Mouse (Mus musculus) liver, postnatal 0 days (tissue): Measurements from ENCODE around the gene Fam104a. TPM values are rescaled to one million over a fixed set of nuclear protein-coding genes. Genes with fewer than 3 reads are reported as not detected.

Source experiments
- ATAC-seq: fragments of 200-750 bp; cut with Nextera tagmentation; 2 replicates; pipeline ENCODE4 v1.8.0; 2017; ENCODE audit warnings: mild to moderate bottlenecking, moderate library complexity
- DNase-seq: peaks from one replicate; pipeline ENCODE4 v3.0.0-alpha.2; 2016
- H3K27ac ChIP-seq: fragments of 300-500 bp; sonication (generic); 2 replicates; pipeline ENCODE4 v1.5.1; 2014; ENCODE audit warnings: antibody characterized with exemption, moderate library complexity, mild to moderate bottlenecking, low read depth
- H3K27me3 ChIP-seq: fragments of 300-500 bp; sonication (generic); 2 replicates; pipeline ENCODE4 v1.6.1; 2014; ENCODE audit warnings: low read length, control low read depth, mixed read lengths; ENCODE audit not compliant: insufficient read depth
- H3K36me3 ChIP-seq: fragments of 300-500 bp; sonication (generic); replicated peaks from 2 replicates; pipeline ENCODE4 v1.6.1; 2014; ENCODE audit warnings: mild to moderate bottlenecking, control low read depth, low read length, moderate library complexity, mixed read lengths; ENCODE audit not compliant: insufficient read depth
- H3K4me1 ChIP-seq: fragments of 300-500 bp; sonication (generic); 2 replicates; pipeline ENCODE4 v1.6.1; 2014; ENCODE audit warnings: antibody characterized with exemption, mild to moderate bottlenecking, control low read depth; ENCODE audit not compliant: insufficient read depth
- H3K4me2 ChIP-seq: fragments of 300-500 bp; sonication (generic); 2 replicates; pipeline ENCODE4 v1.6.1; 2014; ENCODE audit warnings: low read depth, mild to moderate bottlenecking, low read length, moderate library complexity, mixed read lengths
- H3K4me3 ChIP-seq: fragments of 300-500 bp; sonication (generic); 2 replicates; pipeline ENCODE4 v1.5.1; 2014; ENCODE audit warnings: low read depth, low read length
- H3K9ac ChIP-seq: fragments of 300-500 bp; sonication (generic); replicated peaks from 2 replicates; pipeline ENCODE4 v1.6.1; 2014; ENCODE audit warnings: mild to moderate bottlenecking, moderate library complexity
- H3K9me3 ChIP-seq: fragments of 300-500 bp; sonication (generic); 2 replicates; pipeline ENCODE4 v1.6.1; 2016; ENCODE audit warnings: mild to moderate bottlenecking, control low read depth, low read length, mixed read lengths
- CTCF ChIP-seq: sonication (generic); IDR thresholded peaks from 2 replicates; pipeline ENCODE4 v1.5.1; 2016; ENCODE audit warnings: antibody characterized with exemption, low read depth
- EP300 ChIP-seq: IDR thresholded peaks from 2 replicates; pipeline ENCODE4 v1.6.1; 2016; ENCODE audit warnings: antibody characterized with exemption, low read depth, mild to moderate bottlenecking
- WGBS: fragments of 180-500 bp; shearing (Covaris S2); extraction: QIAGEN DNeasy Blood & Tissue Kit; methylation state at CpG from one replicate; pipeline ENCODE4 v1.1.7; 2014; ENCODE audit not compliant: insufficient replicate concordance; 5-methylcytosine and 5-hydroxymethylcytosine counted together
- polyA plus RNA-seq: library from polyadenylated mRNA; unstranded; fragments of >200 nt; fragmentation: Nextera tagmentation; extraction: Ambion mirVana; gene quantifications from 2 replicates; pipeline ENCODE4 v1.2.1, GENCODE M21; 2015

Gene Fam104a
- polyA plus RNA-seq, 1 experiment from 2014 or later, result 26.5 TPM

GRCm38 (mm10) chr11:113715078-113715674, 31.2 kb upstream of the Fam104a start:
- H3K4me2 ChIP-seq, result no peak overlapping the region
- H3K27me3 ChIP-seq, result 0 out of 2 replicates have a peak, but pooled peaks cover under 1% of the 10 kb centered on the region
- 62% methylated on average over 7 of the region's 7 CpGs for WGBS
- no peaks in the 10 kb centered on the region for H3K9me3 ChIP-seq
- TF ChIP-seq CTCF, result peak; percentile 36
- no peak for TF ChIP-seq EP300
- H3K4me3 ChIP-seq, result no peak overlapping the region
- no peak for DNase-seq
- no peak overlapping the region for H3K27ac ChIP-seq
- H3K36me3 ChIP-seq, result no peaks in the 10 kb centered on the region
- H3K4me1 ChIP-seq, result 0 out of 2 replicates have a peak, but pooled peaks cover 3% of the 10 kb centered on the region
- no peak overlapping the region for H3K9ac ChIP-seq
- ATAC-seq, result peak; percentile 78

DNA sequence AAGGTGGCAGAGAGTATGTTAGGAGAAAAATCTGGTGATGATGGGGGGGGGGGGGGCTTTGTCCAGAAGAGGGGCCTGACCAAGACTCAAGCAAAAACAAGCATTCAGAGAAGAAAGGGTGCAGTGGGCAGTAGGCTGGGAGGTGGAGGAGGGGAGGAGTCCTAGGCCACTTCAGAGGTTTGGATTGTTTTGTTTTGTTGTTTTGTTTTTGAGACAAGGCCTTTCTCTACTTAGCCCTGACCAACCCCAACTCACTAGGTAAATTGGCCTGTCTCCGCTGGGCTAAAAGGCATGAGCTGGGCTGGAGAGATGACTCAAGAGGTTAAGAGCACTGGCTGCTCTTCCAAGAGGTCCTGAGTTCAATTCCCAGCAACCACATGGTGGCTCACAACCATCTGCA, 27.1 kb upstream of the Fam104a start:
- no peak for ATAC-seq
- Histone ChIP-seq H3K27ac (no peak overlapping the region), H3K4me3 (no peak overlapping the region), H3K4me1 (peaks cover 14% of the 10 kb centered on the region), H3K4me2 (no peak overlapping the region), H3K9me3 (no peaks in the 10 kb centered on the region), H3K36me3 (no peaks in the 10 kb centered on the region), H3K27me3 (0 out of 2 replicates have a peak, but pooled peaks cover 7% of the 10 kb centered on the region), H3K9ac (no peak overlapping the region)
- TF ChIP-seq EP300 (no peak), CTCF (no peak)
- WGBS, result 78% methylated on average over 1 of the region's 1 CpGs
- no peak for DNase-seq

GRCm38 (mm10) chr11:113710257-113710777, 26.4 kb upstream of the Fam104a start:
- TF ChIP-seq CTCF (no peak), EP300 (no peak)
- Histone ChIP-seq H3K4me2 (no peak overlapping the region), H3K27me3 (0 out of 2 replicates have a peak, but pooled peaks cover 7% of the 10 kb centered on the region), H3K27ac (peak overlapping the region; percentile 7; the same call in 1 of the 2 replicates), H3K9me3 (no peaks in the 10 kb centered on the region), H3K36me3 (no peaks in the 10 kb centered on the region), H3K9ac (no peak overlapping the region; the same call in 1 of the 2 replicates), H3K4me3 (no peak overlapping the region), H3K4me1 (peaks cover 14% of the 10 kb centered on the region)
- WGBS, result 16% methylated on average over 10 of the region's 10 CpGs
- ATAC-seq, result no peak
- no peak for DNase-seq

DNA sequence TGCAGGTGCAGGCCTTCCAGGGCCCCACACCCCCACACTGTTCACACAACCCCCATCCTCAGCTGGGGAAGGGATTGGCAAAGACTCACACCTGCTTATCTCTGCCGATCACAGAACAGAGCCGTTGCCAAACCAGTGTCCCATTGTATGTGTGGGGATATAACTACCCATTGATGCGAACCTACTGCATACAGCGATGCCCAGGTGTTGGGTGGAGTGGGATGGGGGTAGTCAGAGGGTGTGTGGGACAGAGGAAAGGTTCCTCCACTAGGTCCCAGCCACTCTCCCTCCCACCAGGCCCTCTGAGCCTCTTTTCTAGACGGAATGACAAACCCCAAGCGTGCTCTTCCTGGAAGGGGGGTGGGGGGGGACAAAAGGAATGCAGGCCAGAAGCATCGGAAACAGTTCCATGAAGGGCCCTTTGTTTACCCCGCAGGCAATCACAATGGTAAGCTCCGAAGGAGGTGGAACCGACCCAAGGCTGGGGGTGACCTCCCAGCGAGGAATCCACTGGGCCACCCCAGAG, 25.8 kb upstream of the Fam104a start, which contains the start of gene Cpsf4l:
TSS of gene Cpsf4l (minus strand) at position 287 of the 526 bp plus-strand sequence.
- Histone ChIP-seq H3K36me3 (no peaks in the 10 kb centered on the region), H3K27ac (peak within 1 kb of the TSS; percentile 7; the same call in 1 of the 2 replicates), H3K9ac (no peak within 1 kb of the TSS; the same call in 1 of the 2 replicates), H3K27me3 (0 out of 2 replicates have a peak, but pooled peaks cover 7% of the 10 kb centered on the region), H3K4me2 (no peak within 1 kb of the TSS), H3K4me3 (no peak within 1 kb of the TSS), H3K4me1 (peaks cover 14% of the 10 kb centered on the region), H3K9me3 (no peaks in the 10 kb centered on the region)
- no peak for DNase-seq
- ATAC-seq, result no peak; the same call in 1 of the 2 replicates
- no peak for TF ChIP-seq CTCF
- no peak for TF ChIP-seq EP300
- WGBS, result 28% methylated on average over 11 of the region's 11 CpGs

- Histone ChIP-seq H3K9me3 (no peaks in the 10 kb centered on the region), H3K36me3 (no peaks in the 10 kb centered on the region), H3K4me1 (peaks cover 14% of the 10 kb centered on the region), H3K9ac (no peak overlapping the region), H3K27me3 (0 out of 2 replicates have a peak, but pooled peaks cover 7% of the 10 kb centered on the region), H3K4me3 (no peak overlapping the region), H3K4me2 (no peak overlapping the region), H3K27ac (no peak overlapping the region)
- no peak for TF ChIP-seq CTCF
- TF ChIP-seq EP300, result no peak
- peak; percentile 33 for ATAC-seq
- 46% methylated on average over 15 of the region's 15 CpGs for WGBS
- DNase-seq, result no peak
These were observed 25.3 kb upstream of the Fam104a start for GRCm38 (mm10) chr11:113709272-113709671.

- Histone ChIP-seq H3K4me2 (no peak overlapping the region; the same call in 1 of the 2 replicates), H3K27ac (no peak overlapping the region), H3K9me3 (no peaks in the 10 kb centered on the region), H3K27me3 (0 out of 2 replicates have a peak, but pooled peaks cover 7% of the 10 kb centered on the region), H3K4me3 (no peak overlapping the region), H3K36me3 (no peaks in the 10 kb centered on the region), H3K4me1 (peaks cover 14% of the 10 kb centered on the region), H3K9ac (no peak overlapping the region; the same call in 1 of the 2 replicates)
- no peak for TF ChIP-seq CTCF
- no peak for TF ChIP-seq EP300
- no peak for DNase-seq
- ATAC-seq, result peak; percentile 68
- 58% methylated on average over 19 of the region's 19 CpGs for WGBS
These were observed 24.8 kb upstream of the Fam104a start for GRCm38 (mm10) chr11:113708629-113709213.
